8 mouse cellular contexts compared by ENCODE assay signal in the genomic region with DNA sequence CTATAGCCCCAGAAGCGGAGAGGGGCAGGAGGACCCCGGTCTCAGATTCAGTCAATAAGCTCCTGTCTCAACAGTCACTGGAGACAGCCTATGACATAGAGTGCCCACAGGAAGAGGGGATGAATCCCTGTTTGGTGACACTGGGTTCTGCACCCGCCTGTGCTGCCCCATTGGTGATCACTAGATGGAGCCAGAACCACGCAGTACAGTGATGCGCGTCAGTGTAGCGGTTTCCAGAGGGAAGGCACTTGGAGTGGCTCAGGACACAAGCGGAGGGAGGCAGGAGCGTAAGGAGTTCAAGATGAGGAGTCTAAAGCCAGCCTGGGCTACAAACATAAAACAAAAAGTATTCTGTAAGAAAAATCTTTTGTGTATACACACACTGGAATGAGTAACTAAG. TPM values are rescaled to one million over a fixed set of nuclear protein-coding genes. Genes with fewer than 3 reads are reported as not detected.
DNase-seq lines count a peak whose midpoint lies in the region; ATAC-seq and TF ChIP-seq lines count a peak whose summit lies in the region.

No protein-coding gene starts in this region.

- intact Hi-C loops in heart, postnatal 36 days (cut with DNase I) = loop anchor here (1.0 to 5.0 kb wide), 4 partner anchors 50 to 358 kb away; a partner anchor contains a TSS

- H3K4me1 ChIP-seq in forebrain, postnatal 0 days (ENCODE audit: insufficient read depth) = peaks cover 10% of the 10 kb centered on the region; the same call in 1 of the 2 replicates
- H3K4me1 ChIP-seq in liver, postnatal 0 days (ENCODE audit: insufficient read depth) = peaks cover 5% of the 10 kb centered on the region
- peaks cover 55% of the 10 kb centered on the region for H3K4me1 ChIP-seq in neural tube, embryonic 13.5 days (replicated peaks)
- H3K4me1 ChIP-seq in stomach, embryonic 16.5 days (ENCODE audit: control insufficient read depth, insufficient read depth, low read length) = peaks cover 20% of the 10 kb centered on the region

- ATAC-seq in forebrain, postnatal 0 days = peak; percentile 96
- peak; percentile 76 for ATAC-seq in liver, postnatal 0 days
- ATAC-seq in neural tube, embryonic 13.5 days (ENCODE audit: low read depth) = peak; percentile 80
- ATAC-seq in stomach, embryonic 16.5 days (ENCODE audit: insufficient read depth, low FRiP score) = peak; percentile 74; the same call in 1 of the 2 replicates

- H3K9ac ChIP-seq in forebrain, postnatal 0 days = no peak overlapping the region
- H3K9ac ChIP-seq in liver, postnatal 0 days (replicated peaks) = no peak overlapping the region
- no peak overlapping the region for H3K9ac ChIP-seq in neural tube, embryonic 13.5 days
- H3K9ac ChIP-seq in stomach, embryonic 16.5 days (ENCODE audit: low read length) = no peak overlapping the region

- DNase-seq in ES-CJ7 (ENCODE audit: low read depth, low spot score) = peak; percentile 82
- DNase-seq in cerebellum, adult 18-20 months = peak; percentile 80 to 81
- DNase-seq in forebrain, postnatal 0 days = peak; percentile 93
- DNase-seq in heart, postnatal 36 days = peak; percentile 78 to 81
- peak; percentile 77 to 91 for DNase-seq in layer of hippocampus, adult 18-20 months (ENCODE audit: low spot score in 2 of 2)
- peak; percentile 79 for DNase-seq in liver, postnatal 0 days

- TF ChIP-seq CTCF in forebrain, postnatal 0 days (IDR thresholded peaks at IDR 0.05; ENCODE audit: low read depth) = peak; percentile 99
- TF ChIP-seq CTCF in liver, postnatal 0 days (IDR thresholded peaks at IDR 0.05; ENCODE audit: low read depth) = peak; percentile 98

- no peak for TF ChIP-seq EP300 in liver, postnatal 0 days (IDR thresholded peaks at IDR 0.05; ENCODE audit: low read depth)

- no peak overlapping the region for H3K27ac ChIP-seq in forebrain, postnatal 0 days (ENCODE audit: low read depth, low read length)
- no peak overlapping the region for H3K27ac ChIP-seq in liver, postnatal 0 days (ENCODE audit: low read depth)
- no peak overlapping the region for H3K27ac ChIP-seq in neural tube, embryonic 13.5 days (replicated peaks)
- no peak overlapping the region for H3K27ac ChIP-seq in stomach, embryonic 16.5 days (ENCODE audit: low read length)

- H3K4me3 ChIP-seq in forebrain, postnatal 0 days (ENCODE audit: low read depth, low read length) = no peak overlapping the region
- no peak overlapping the region for H3K4me3 ChIP-seq in liver, postnatal 0 days (ENCODE audit: low read depth, low read length)
- no peak overlapping the region for H3K4me3 ChIP-seq in neural tube, embryonic 13.5 days
- H3K4me3 ChIP-seq in stomach, embryonic 16.5 days (replicated peaks; ENCODE audit: low read length) = no peak overlapping the region

- H3K27me3 ChIP-seq in forebrain, postnatal 0 days (ENCODE audit: insufficient read depth, low read length) = no peaks in the 10 kb centered on the region
- H3K27me3 ChIP-seq in liver, postnatal 0 days (ENCODE audit: insufficient read depth, low read length) = no peaks in the 10 kb centered on the region
- 0 out of 2 replicates have a peak, but pooled peaks cover 3% of the 10 kb centered on the region for H3K27me3 ChIP-seq in neural tube, embryonic 13.5 days
- H3K27me3 ChIP-seq in stomach, embryonic 16.5 days (ENCODE audit: control insufficient read depth, insufficient read depth, low read length) = no peaks in the 10 kb centered on the region

- no peak overlapping the region for H3K4me2 ChIP-seq in forebrain, postnatal 0 days (ENCODE audit: low read depth)
- H3K4me2 ChIP-seq in liver, postnatal 0 days (ENCODE audit: low read depth, low read length) = no peak overlapping the region
- H3K4me2 ChIP-seq in neural tube, embryonic 13.5 days = no peak overlapping the region
- H3K4me2 ChIP-seq in stomach, embryonic 16.5 days (ENCODE audit: low read depth, low read length) = no peak overlapping the region

- no peaks in the 10 kb centered on the region for H3K9me3 ChIP-seq in forebrain, postnatal 0 days (ENCODE audit: low read length)
- H3K9me3 ChIP-seq in liver, postnatal 0 days (ENCODE audit: low read length) = no peaks in the 10 kb centered on the region
- H3K9me3 ChIP-seq in neural tube, embryonic 13.5 days = no peaks in the 10 kb centered on the region
- no peaks in the 10 kb centered on the region for H3K9me3 ChIP-seq in stomach, embryonic 16.5 days (replicated peaks; ENCODE audit: control insufficient read depth, low read length)

- WGBS in forebrain, postnatal 0 days = 7% methylated on average over 9 of the region's 9 CpGs
- WGBS in liver, postnatal 0 days (ENCODE audit: insufficient replicate concordance) = 16% methylated on average over 9 of the region's 9 CpGs
- 12% methylated on average over 9 of the region's 9 CpGs for WGBS in neural tube, embryonic 13.5 days
- 9% methylated on average over 9 of the region's 9 CpGs for WGBS in stomach, embryonic 16.5 days

- no peaks in the 10 kb centered on the region for H3K36me3 ChIP-seq in forebrain, postnatal 0 days (ENCODE audit: insufficient read depth)
- no peaks in the 10 kb centered on the region; the same call in 1 of the 2 replicates for H3K36me3 ChIP-seq in liver, postnatal 0 days (replicated peaks; ENCODE audit: insufficient read depth, low read length)
- no peaks in the 10 kb centered on the region for H3K36me3 ChIP-seq in neural tube, embryonic 13.5 days
- H3K36me3 ChIP-seq in stomach, embryonic 16.5 days (ENCODE audit: control insufficient read depth, insufficient read depth, low read length) = no peaks in the 10 kb centered on the region

RNA-seq across cellular contexts. Expression of a gene that starts 22.3 kb away (rescaled TPM):
- total RNA-seq in forebrain, postnatal 0 days (2014; rRNA removed) = 2.4 and 3.6 TPM in 2 replicates
- polyA plus RNA-seq in forebrain, postnatal 0 days (2015; fragmentation: Nextera tagmentation; extraction: Ambion mirVana) = 2.2 and 3.4 TPM in 2 replicates
- total RNA-seq in heart, postnatal 36 days (2021) = 1 to 10 TPM; 2.9 to 5.5 TPM
- 1 to 10 TPM; 4.8 to 5.7 TPM for total RNA-seq in layer of hippocampus, adult 18-20 months (2021)
- 3.1 and 3.6 TPM in 2 replicates for polyA plus RNA-seq in liver, postnatal 0 days (2015; fragmentation: Nextera tagmentation; extraction: Ambion mirVana)
- 4.6 and 5.2 TPM in 2 replicates for polyA plus RNA-seq in neural tube, embryonic 13.5 days (2015; fragmentation: Nextera tagmentation; extraction: Ambion mirVana)
- 5.5 and 6.5 TPM in 2 replicates for polyA plus RNA-seq in stomach, embryonic 16.5 days (2015; fragmentation: Nextera tagmentation; extraction: Ambion mirVana)

RNA-seq across cellular contexts. Expression of a gene that starts 38.5 kb away (rescaled TPM):
- 0.69 and 0.71 TPM in 2 replicates for total RNA-seq in forebrain, postnatal 0 days (2014; rRNA removed)
- polyA plus RNA-seq in forebrain, postnatal 0 days (2015; fragmentation: Nextera tagmentation; extraction: Ambion mirVana) = 0.14 and 0.25 TPM in 2 replicates
- under 1 TPM in 1 of 2 experiments, not detected in 1; 0.58 TPM for total RNA-seq in heart, postnatal 36 days (2021)
- 1 to 10 TPM in 1 of 2 experiments, under 1 TPM in 1; 0.99 to 1.2 TPM for total RNA-seq in layer of hippocampus, adult 18-20 months (2021)
- 0.20 and 0.23 TPM in 2 replicates for polyA plus RNA-seq in liver, postnatal 0 days (2015; fragmentation: Nextera tagmentation; extraction: Ambion mirVana)
- polyA plus RNA-seq in neural tube, embryonic 13.5 days (2015; fragmentation: Nextera tagmentation; extraction: Ambion mirVana) = 0.95 and 1.1 TPM in 2 replicates
- 1.0 and 1.1 TPM in 2 replicates for polyA plus RNA-seq in stomach, embryonic 16.5 days (2015; fragmentation: Nextera tagmentation; extraction: Ambion mirVana)

RNA-seq across cellular contexts. Expression of a gene that starts 44.0 kb away (rescaled TPM):
- 75.1 and 75.3 TPM in 2 replicates for total RNA-seq in forebrain, postnatal 0 days (2014; rRNA removed)
- polyA plus RNA-seq in forebrain, postnatal 0 days (2015; fragmentation: Nextera tagmentation; extraction: Ambion mirVana) = 70.4 and 79.9 TPM in 2 replicates
- total RNA-seq in heart, postnatal 36 days (2021) = 10 to 100 TPM; 18.8 to 20.3 TPM
- 10 to 100 TPM; 63.4 to 68.8 TPM for total RNA-seq in layer of hippocampus, adult 18-20 months (2021)
- 9.1 TPM in 2 replicates for polyA plus RNA-seq in liver, postnatal 0 days (2015; fragmentation: Nextera tagmentation; extraction: Ambion mirVana)
- polyA plus RNA-seq in neural tube, embryonic 13.5 days (2015; fragmentation: Nextera tagmentation; extraction: Ambion mirVana) = 61.5 and 64.6 TPM in 2 replicates
- 40.5 and 41.9 TPM in 2 replicates for polyA plus RNA-seq in stomach, embryonic 16.5 days (2015; fragmentation: Nextera tagmentation; extraction: Ambion mirVana)

RNA-seq across cellular contexts. Expression of a gene that starts 51.2 kb away (rescaled TPM):
- total RNA-seq in forebrain, postnatal 0 days (2014; rRNA removed) = 1.9 and 5.4 TPM in 2 replicates
- 2.7 and 2.8 TPM in 2 replicates for polyA plus RNA-seq in forebrain, postnatal 0 days (2015; fragmentation: Nextera tagmentation; extraction: Ambion mirVana)
- 10 to 100 TPM; 27.5 to 29.4 TPM for total RNA-seq in heart, postnatal 36 days (2021)
- total RNA-seq in layer of hippocampus, adult 18-20 months (2021) = 1 to 10 TPM; 1.6 to 3.4 TPM
- 1.2 and 2.2 TPM in 2 replicates for polyA plus RNA-seq in liver, postnatal 0 days (2015; fragmentation: Nextera tagmentation; extraction: Ambion mirVana)
- polyA plus RNA-seq in neural tube, embryonic 13.5 days (2015; fragmentation: Nextera tagmentation; extraction: Ambion mirVana) = 1.1 and 1.7 TPM in 2 replicates
- 4.5 and 6.2 TPM in 2 replicates for polyA plus RNA-seq in stomach, embryonic 16.5 days (2015; fragmentation: Nextera tagmentation; extraction: Ambion mirVana)
